Mouse (Mus musculus) C2C12 (cell line): ENCODE results near the gene Rps6ka1.

ENCODE experiments used
- CTCF ChIP-seq: IDR thresholded peaks from one replicate; pipeline ENCODE4 v1.5.1; 2011; ENCODE audit not compliant: control insufficient read depth, insufficient read depth, insufficient read length
- MYOD1 ChIP-seq: IDR thresholded peaks from one replicate; pipeline ENCODE4 v1.6.1; 2011; ENCODE audit warnings: low read depth; ENCODE audit not compliant: control insufficient read depth, insufficient read length
- MYOG ChIP-seq: IDR thresholded peaks from one replicate; pipeline ENCODE4 v1.6.1; 2011; ENCODE audit not compliant: control insufficient read depth, insufficient read length; ENCODE audit errors: extremely low read depth

- TF ChIP-seq CTCF (no peak), MYOG (no peak), MYOD1 (no peak)
Observed at GRCm38 (mm10) chr4:133931349-133931748, 43.8 kb upstream of the Rps6ka1 start.
